Mouse (Mus musculus): ENCODE results near the gene Olfr143.

Gene Olfr143

GRCm38 (mm10) chr9:38252474-38252873 is at the start of gene Olfr143:
Gene Olfr143 (plus strand): TSS chr9:38252774.
- in situ Hi-C loops (cut with MboI, MseI), result no loop called here

GRCm38 (mm10) chr9:38208065-38208464 is 44.5 kb upstream of the Olfr143 start, which contains the start of gene Olfr893:
Gene Olfr893 (plus strand): TSS chr9:38208365.
- in situ Hi-C loops (cut with MboI, MseI), result no loop called here

GRCm38 (mm10) chr9:38217755-38218154 is 34.8 kb upstream of the Olfr143 start, which contains the start of gene Olfr894:
Gene Olfr894 (plus strand): TSS chr9:38218055.
- in situ Hi-C loops (cut with MboI, MseI), result no loop called here

GRCm38 (mm10) chr9:38267551-38267950 is 15.0 kb downstream of the Olfr143 start, which contains the start of gene Olfr895:
Gene Olfr895 (plus strand): TSS chr9:38267851.
- in situ Hi-C loops (cut with MboI, MseI), result no loop called here

- in situ Hi-C loops (cut with MboI, MseI), result no loop called here
These were observed 38.2 kb downstream of the Olfr143 start, which contains the start of gene Olfr896-ps1 for GRCm38 (mm10) chr9:38290807-38291206. Gene Olfr896-ps1 (plus strand): TSS chr9:38291107.

Measured in T-helper 17 cell (primary cell).